Mouse (Mus musculus): ENCODE data around the gene Tec. TPM values are rescaled to one million over a fixed set of nuclear protein-coding genes. Genes with fewer than 3 reads are reported as not detected.

Gene Tec
- polyA plus RNA-seq, 1 experiment from 2014 or later: 5.1 TPM

DNA sequence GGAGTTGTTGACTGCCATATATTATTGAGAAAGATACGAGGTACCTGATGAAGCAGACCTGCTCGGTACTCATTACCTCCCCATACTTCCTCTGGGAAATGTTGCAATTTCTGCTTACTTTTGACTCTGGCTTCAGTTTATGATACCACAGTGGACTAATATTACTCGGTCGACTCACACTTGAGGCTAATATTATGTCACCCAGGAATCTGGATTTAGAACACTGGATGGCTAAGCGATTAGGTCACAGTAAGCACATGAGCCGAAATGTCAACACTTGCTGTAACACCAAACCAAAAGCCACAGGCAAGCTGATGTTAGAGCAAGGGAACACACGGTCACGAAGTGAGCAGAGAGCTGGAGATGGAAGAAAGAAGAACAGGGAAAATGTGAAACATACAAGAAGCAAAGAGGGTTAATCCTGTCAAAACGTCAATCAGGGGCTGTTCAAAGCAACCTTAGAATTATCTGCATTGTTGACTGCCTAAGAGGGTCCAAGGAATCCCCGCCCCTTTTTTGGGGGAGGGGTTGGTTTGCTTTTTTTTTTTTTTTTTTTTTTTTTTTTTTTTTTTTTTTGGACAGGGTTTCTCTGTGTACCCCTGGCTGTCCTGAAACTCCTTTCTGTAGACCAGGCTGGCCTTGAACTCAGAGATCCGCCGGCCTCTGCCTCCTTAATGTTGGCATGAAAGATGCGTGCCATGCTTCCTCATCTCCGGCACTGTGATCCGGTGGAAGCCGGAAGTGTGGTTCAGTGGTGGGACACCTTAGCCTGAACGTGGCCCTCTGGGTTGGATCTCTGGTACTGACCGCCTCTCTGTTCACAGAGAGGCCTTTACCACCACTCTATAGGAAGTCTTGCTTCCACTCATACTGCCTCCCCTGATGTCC, 36.9 kb upstream of the Tec start:
- Histone ChIP-seq H3K9me3 (no peaks in the 10 kb centered on the region), H3K36me3 (no peaks in the 10 kb centered on the region), H3K9ac (replicated peaks) (no peak overlapping the region), H3K27me3 (no peaks in the 10 kb centered on the region), H3K4me2 (replicated peaks) (no peak overlapping the region), H3K4me1 (replicated peaks) (no peaks in the 10 kb centered on the region), H3K27ac (no peak overlapping the region), H3K4me3 (replicated peaks) (no peak overlapping the region)
- WGBS: 81% methylated on average over 18 of the region's 18 CpGs
- ATAC-seq: no peak

DNA sequence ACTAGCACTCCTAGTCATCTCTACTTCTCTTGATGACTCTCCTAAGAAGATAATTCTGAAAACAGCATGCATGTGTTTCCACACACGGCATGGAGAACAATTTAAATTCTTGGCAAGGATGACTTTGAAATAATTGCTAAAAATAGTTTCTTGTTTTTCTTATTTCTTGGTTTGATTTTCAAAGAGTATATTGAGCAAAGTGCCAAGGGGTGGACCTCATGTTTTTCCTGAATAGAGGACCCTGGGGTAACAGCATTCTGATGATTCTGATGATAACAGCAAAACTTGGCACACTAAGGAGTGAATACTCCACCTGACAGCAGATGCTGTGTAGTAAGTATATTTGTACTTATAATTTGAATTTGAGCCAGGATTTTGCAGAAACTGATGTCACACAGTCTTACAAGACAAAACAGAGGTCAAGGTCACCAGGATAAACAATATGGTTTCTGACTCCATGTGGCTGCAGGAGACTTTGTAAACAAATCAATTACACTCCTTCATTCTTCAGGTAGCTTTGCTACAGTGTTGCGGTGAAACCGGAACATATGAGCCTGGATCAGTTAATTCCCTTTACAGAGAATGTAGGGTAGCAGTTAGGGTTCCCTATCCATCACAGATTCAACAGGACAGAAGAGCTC, 34.7 kb upstream of the Tec start:
- Histone ChIP-seq H3K9me3 (no peaks in the 10 kb centered on the region), H3K27ac (no peak overlapping the region), H3K27me3 (no peaks in the 10 kb centered on the region), H3K4me1 (replicated peaks) (no peaks in the 10 kb centered on the region), H3K4me2 (replicated peaks) (no peak overlapping the region), H3K4me3 (replicated peaks) (no peak overlapping the region), H3K36me3 (no peaks in the 10 kb centered on the region), H3K9ac (replicated peaks) (no peak overlapping the region)
- 95% methylated on average over 3 of the region's 3 CpGs for WGBS
- no peak for ATAC-seq

DNA sequence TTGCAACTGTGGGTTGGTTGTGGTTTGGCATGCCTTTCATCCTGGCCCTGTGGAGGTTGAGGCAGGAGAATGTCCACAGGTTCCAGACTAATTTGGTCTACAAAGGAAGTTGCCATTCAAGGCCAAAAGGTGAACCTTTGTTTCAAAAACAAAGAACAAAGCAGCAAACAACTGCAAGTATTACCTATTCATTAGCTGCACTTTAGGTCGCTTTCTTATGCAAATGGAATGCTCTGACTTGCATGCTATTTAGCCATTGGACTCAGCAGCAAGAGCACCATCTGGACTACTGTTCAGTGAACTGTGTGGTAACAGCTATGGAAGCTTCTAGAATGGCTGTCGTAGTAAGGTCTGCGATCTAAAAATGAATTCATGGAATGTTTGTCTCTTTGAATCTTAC, 34.0 kb upstream of the Tec start:
- no peaks in the 10 kb centered on the region for H3K27me3 ChIP-seq
- H3K9me3 ChIP-seq: no peaks in the 10 kb centered on the region
- H3K4me1 ChIP-seq (replicated peaks): no peaks in the 10 kb centered on the region
- H3K4me3 ChIP-seq (replicated peaks): no peak overlapping the region
- WGBS: 49% methylated on average over 3 of the region's 3 CpGs
- ATAC-seq: no peak
- H3K4me2 ChIP-seq (replicated peaks): no peak overlapping the region
- H3K27ac ChIP-seq: no peak overlapping the region
- H3K36me3 ChIP-seq: no peaks in the 10 kb centered on the region
- no peak overlapping the region for H3K9ac ChIP-seq (replicated peaks)

DNA sequence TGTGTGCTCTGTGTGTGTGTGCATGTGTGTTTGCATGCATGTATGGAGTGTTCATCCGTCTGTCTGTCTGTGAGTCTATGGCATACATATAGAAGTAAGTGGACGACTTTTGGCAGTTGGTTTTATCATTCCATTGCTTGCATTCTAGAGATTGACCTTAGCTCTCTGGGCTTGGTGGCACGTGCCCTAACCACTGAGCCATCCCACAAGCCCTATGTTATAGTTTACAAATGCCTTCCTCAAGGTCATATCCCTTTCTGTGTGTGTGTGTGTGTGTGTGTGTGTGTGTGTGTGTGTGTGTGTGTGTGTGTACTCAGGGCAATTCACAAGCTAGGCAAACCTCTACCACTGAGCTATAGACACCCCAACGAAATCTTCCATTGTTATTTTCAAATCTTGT, 33.6 kb upstream of the Tec start:
- no peak for ATAC-seq
- H3K36me3 ChIP-seq: no peaks in the 10 kb centered on the region
- H3K27me3 ChIP-seq: no peaks in the 10 kb centered on the region
- H3K4me2 ChIP-seq (replicated peaks): no peak overlapping the region
- H3K4me3 ChIP-seq (replicated peaks): no peak overlapping the region
- H3K9me3 ChIP-seq: no peaks in the 10 kb centered on the region
- no peak overlapping the region for H3K9ac ChIP-seq (replicated peaks)
- WGBS: 86% methylated on average over 4 of the region's 4 CpGs
- H3K4me1 ChIP-seq (replicated peaks): no peaks in the 10 kb centered on the region
- H3K27ac ChIP-seq: no peak overlapping the region

DNA sequence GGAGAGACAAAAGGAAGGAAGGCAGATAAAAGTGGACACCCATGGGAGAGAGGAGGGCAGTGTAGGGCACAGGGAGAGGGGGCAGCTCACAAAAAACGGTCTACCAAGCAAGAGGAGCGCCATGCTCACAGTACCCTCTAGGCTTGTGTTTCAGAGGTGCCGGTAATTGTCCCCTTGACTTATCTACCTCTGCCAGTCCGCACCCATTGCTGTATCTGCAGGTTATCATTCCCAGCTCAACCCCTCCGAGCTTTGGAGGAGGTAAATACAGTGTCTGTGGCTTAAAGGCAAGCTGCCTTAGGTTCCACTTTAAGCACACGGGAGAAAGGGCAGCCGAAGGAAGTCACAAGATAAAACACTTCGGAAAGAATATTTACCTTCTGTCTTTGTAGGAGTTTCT, 31.0 kb upstream of the Tec start:
- 94% methylated on average over 8 of the region's 8 CpGs for WGBS
- Histone ChIP-seq H3K4me3 (replicated peaks) (no peak overlapping the region), H3K9ac (replicated peaks) (no peak overlapping the region), H3K27ac (no peak overlapping the region), H3K36me3 (no peaks in the 10 kb centered on the region), H3K4me2 (replicated peaks) (no peak overlapping the region), H3K9me3 (no peaks in the 10 kb centered on the region), H3K27me3 (no peaks in the 10 kb centered on the region), H3K4me1 (replicated peaks) (no peaks in the 10 kb centered on the region)
- no peak for ATAC-seq

DNA sequence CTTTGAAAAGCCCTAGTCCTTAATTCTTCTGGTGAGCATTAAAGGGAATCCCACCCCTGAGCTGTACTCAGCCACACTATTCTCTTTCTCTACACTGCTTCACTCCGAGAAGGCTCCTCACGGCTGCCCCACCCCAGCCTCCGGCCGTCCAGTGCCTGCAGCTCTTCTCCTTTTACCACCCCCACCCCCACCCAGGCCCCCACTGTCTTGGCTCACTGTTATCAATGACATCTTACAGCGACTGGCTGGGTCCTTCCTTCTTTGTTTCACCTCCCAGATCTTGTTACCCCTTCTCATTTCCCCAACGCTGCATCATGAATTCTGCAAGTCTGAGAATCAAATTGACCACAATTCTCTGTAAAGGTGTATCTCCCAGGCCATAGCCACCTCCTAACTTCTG, 29.7 kb upstream of the Tec start:
- Histone ChIP-seq H3K4me1 (replicated peaks) (no peaks in the 10 kb centered on the region), H3K27me3 (no peaks in the 10 kb centered on the region), H3K9me3 (no peaks in the 10 kb centered on the region), H3K36me3 (no peaks in the 10 kb centered on the region), H3K27ac (no peak overlapping the region), H3K4me2 (replicated peaks) (no peak overlapping the region), H3K9ac (replicated peaks) (no peak overlapping the region), H3K4me3 (replicated peaks) (no peak overlapping the region)
- no peak for ATAC-seq
- WGBS: 53% methylated on average over 6 of the region's 6 CpGs

DNA sequence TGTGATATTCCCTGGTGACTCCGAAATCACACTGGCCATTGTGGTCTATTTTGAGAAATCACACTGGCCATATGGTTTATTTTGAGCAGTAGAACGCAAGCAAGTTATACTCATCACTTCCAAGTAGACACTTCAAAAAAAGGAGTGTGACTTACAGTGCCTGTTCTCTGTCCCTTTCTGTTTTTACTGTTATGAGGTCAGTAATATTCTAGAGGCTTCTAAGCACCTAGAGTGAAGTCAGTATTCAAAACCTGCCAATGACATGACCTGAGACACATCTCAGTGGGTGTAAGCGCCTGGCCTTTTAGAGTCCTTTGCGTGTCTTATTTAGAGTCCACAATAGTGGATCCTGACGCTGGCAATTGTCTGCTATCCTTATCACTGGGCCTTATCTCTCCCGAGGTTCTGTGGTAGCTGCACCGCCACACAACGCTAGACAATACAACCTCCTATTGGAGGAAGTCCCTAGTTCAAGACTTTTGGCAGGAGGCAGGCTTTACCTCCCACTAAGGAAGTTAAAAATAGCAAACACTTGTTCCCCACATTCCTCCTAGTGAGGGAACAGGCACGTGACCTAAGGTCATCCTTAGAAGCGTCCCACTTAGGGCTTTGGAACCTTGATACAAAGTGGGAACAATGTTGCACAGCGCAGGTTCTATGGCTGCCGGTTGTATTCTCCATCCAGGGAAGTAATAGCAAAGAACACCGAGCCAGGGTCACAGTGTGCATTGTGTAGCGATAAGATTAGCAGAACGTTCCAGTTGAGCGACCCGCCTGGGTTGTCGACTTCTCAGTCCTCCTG, 28.4 kb upstream of the Tec start:
- WGBS: 68% methylated on average over 18 of the region's 18 CpGs
- Histone ChIP-seq H3K4me1 (replicated peaks) (no peaks in the 10 kb centered on the region), H3K4me3 (replicated peaks) (no peak overlapping the region), H3K9ac (replicated peaks) (no peak overlapping the region), H3K9me3 (no peaks in the 10 kb centered on the region), H3K4me2 (replicated peaks) (no peak overlapping the region), H3K27ac (no peak overlapping the region), H3K36me3 (no peaks in the 10 kb centered on the region), H3K27me3 (no peaks in the 10 kb centered on the region)
- no peak for ATAC-seq

DNA sequence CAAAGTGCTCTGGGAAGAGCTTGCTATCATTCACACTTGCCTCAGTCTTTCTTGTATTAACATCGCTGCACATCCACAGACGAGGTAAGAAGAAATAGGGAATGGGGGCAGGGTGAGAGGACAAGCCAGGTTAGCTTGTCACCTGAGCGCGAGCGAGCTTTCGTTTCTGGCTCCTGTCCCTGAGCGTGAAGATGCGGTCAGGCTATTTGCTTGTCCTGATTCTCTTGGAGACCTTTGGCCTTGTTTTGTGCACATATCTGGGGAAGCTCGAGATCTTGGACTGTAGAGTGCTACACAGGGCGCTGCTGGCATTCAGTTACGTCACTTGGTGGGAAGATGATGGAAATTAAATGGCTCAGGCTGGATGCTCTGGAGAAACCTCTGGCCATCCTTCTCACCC, 27.0 kb upstream of the Tec start:
- no peak overlapping the region for H3K9ac ChIP-seq (replicated peaks)
- H3K27me3 ChIP-seq: no peaks in the 10 kb centered on the region; the same call in 1 of the 2 replicates
- H3K4me3 ChIP-seq (replicated peaks): no peak overlapping the region
- H3K9me3 ChIP-seq: no peaks in the 10 kb centered on the region
- WGBS: 93% methylated on average over 11 of the region's 11 CpGs
- H3K36me3 ChIP-seq: no peaks in the 10 kb centered on the region
- H3K4me2 ChIP-seq (replicated peaks): no peak overlapping the region
- H3K27ac ChIP-seq: no peak overlapping the region
- no peak for ATAC-seq
- H3K4me1 ChIP-seq (replicated peaks): no peaks in the 10 kb centered on the region

DNA sequence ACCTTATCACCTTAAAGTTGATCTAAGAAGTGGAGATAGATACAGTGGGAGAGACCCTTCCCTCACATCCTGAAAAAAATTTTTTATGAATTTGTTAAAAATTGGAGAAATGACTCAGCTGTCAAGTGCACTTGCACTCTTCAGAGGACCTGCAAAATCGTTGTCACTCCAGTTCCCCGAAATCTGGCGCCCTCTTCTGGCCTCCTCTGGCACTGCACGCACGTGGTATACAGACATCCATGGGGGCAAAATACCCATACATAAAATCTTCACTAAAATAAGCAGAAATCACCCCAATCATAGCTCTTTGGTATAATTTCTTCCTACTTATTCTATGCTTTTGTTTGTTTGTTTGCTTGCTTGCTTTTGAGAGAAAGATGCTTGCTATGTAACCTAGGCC, 25.7 kb upstream of the Tec start:
- H3K4me2 ChIP-seq (replicated peaks): no peak overlapping the region
- H3K27me3 ChIP-seq: no peaks in the 10 kb centered on the region; the same call in 1 of the 2 replicates
- no peak overlapping the region for H3K4me3 ChIP-seq (replicated peaks)
- H3K9me3 ChIP-seq: no peaks in the 10 kb centered on the region
- H3K27ac ChIP-seq: no peak overlapping the region
- WGBS: 63% methylated on average over 5 of the region's 5 CpGs
- no peaks in the 10 kb centered on the region for H3K36me3 ChIP-seq
- H3K9ac ChIP-seq (replicated peaks): no peak overlapping the region
- ATAC-seq: no peak
- no peaks in the 10 kb centered on the region for H3K4me1 ChIP-seq (replicated peaks)

DNA sequence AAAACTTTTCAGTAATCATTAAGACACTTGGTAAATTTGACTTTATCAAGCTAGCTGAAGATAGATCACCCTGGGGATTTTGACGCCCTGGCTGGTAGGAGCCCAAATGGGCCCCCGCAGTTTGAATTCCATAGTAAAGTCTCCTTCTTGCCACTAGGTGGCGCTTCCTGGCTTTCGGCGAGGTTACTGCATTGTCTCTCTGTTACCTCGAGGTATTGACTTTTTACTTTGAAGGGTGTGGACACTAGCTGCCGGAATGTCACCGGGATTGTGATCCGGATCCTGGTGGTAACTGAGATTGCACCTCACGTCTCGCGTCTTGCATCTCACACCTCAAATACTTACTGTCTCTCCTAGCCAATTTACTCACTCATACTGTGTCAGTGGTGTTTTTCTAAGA, 23.3 kb upstream of the Tec start:
- 0 out of 2 replicates have a peak overlapping the region, but pooled peaks have one; percentile 15 for H3K4me2 ChIP-seq (replicated peaks)
- H3K9me3 ChIP-seq: no peaks in the 10 kb centered on the region
- no peak overlapping the region for H3K27ac ChIP-seq
- H3K36me3 ChIP-seq: no peaks in the 10 kb centered on the region
- ATAC-seq: peak; percentile 63
- 7% methylated on average over 12 of the region's 12 CpGs for WGBS
- no peak overlapping the region for H3K9ac ChIP-seq (replicated peaks)
- H3K4me1 ChIP-seq (replicated peaks): no peaks in the 10 kb centered on the region
- no peaks in the 10 kb centered on the region; the same call in none of the 2 replicates for H3K27me3 ChIP-seq
- no peak overlapping the region for H3K4me3 ChIP-seq (replicated peaks)

DNA sequence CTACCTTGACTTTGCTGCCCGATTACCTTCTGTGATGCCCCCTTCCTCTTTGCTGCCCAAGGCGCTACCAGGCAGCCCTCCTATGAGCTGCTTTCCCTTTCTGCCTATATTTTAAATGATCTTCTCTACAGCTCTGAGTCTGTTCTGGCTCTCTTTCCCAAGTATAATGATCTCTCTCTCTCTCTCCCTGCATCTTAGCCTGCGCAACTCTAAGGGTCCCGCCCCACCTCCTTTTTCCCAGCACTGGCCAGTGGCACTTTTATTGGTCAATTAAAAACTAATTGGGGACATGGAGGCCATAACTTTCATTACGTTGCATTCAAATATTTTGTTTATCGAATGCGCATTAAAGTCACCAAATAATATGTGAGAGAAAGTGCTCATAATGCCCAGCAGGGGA, 20.0 kb upstream of the Tec start:
- no peak for ATAC-seq
- no peak overlapping the region for H3K9ac ChIP-seq (replicated peaks)
- WGBS: 93% methylated on average over 7 of the region's 7 CpGs
- H3K4me2 ChIP-seq (replicated peaks): no peak overlapping the region
- no peak overlapping the region for H3K4me3 ChIP-seq (replicated peaks)
- H3K36me3 ChIP-seq: no peaks in the 10 kb centered on the region
- no peak overlapping the region for H3K27ac ChIP-seq
- no peaks in the 10 kb centered on the region for H3K9me3 ChIP-seq
- H3K4me1 ChIP-seq (replicated peaks): no peaks in the 10 kb centered on the region
- no peaks in the 10 kb centered on the region; the same call in none of the 2 replicates for H3K27me3 ChIP-seq
